Mouse (Mus musculus) megakaryocyte, embryonic 14.5 days (primary cell): ENCODE measurements around the gene Slc35a5.

Experiments
- FLI1 ChIP-seq: IDR thresholded peaks from 2 replicates; pipeline ENCODE4 v1.6.1; 2012; ENCODE audit warnings: low read length, inconsistent platforms, mixed read lengths
- GATA1 ChIP-seq: IDR thresholded peaks from 3 replicates; pipeline ENCODE4 v1.6.1; 2012; ENCODE audit warnings: mixed read lengths, low read length, inconsistent platforms, borderline replicate concordance

DNA sequence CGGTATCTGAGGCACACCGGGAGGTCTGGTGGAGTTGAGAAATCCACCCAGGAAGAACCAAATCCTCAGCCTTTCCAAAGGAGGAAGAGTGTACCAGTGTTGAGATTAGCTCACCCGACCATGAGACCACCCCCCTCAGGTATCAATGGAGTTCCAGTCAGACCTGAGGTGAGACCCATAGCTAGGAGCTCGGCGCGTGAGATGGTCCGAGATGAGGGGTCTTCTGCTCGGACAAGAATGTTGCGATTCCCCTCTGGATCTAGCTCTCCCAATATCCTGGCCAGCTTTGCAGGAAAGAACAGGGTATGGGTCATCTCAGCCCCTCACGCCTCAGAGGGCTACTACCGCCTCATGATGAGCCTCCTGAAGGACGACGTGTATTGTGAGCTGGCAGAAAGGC lies 63.5 kb downstream of the Slc35a5 start:
- TF ChIP-seq GATA1 (no peak), FLI1 (no peak)
